Mouse (Mus musculus) frontal cortex, postnatal 25 days (tissue): Measurements from ENCODE around the gene Lingo4.

Experiments used
- DNase-seq, 2 experiments: peaks; one replicate each; pipeline ENCODE4 v3.0.0; 2022; ENCODE audit warnings: low spot score in 2 of 2

Lingo4 gene

DNA sequence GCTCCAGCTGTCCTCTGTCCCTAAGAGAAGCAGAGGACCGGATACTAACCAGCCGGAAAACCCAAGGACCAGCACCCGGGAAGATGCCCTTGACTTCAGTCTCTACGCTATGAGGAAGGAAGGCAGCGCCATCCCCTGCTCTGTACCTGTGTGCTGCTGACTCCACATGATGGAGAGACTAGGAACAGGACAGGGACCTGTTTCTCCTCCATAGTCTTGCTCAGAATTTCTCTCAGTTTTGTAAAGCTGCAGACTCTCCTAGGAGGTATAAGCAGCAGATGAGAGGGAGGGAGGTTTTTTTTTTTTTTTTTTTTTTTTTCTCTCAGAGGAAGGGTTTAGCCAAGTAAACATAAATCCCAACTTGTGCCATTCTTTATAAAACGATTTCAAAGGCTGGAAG, at the start of gene Lingo4:
Gene Lingo4, plus strand, starts transcription at position 301 of the 400 bp plus-strand sequence.
- DNase-seq = no peak

DNA sequence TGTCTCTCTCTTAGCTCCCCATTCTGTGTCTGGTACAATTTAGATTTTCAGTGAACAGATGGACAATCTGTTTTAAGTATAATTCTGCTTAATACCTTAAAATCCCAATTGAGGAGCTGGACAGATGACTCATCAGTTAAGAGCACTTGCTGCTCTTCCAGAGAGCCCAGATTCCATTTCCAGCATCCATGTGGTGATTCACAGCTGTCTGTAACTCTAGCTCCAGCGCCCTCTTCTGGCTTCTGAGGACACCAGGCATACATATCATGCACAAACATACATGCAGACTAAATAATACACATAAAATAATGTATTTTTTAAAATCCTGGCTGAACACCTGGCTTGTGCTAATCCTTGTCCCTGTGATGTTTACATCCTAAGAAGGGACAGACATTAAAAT, 37.5 kb upstream of the Lingo4 start:
- peak in 1 of 2 experiments; percentile 20 for DNase-seq

DNA sequence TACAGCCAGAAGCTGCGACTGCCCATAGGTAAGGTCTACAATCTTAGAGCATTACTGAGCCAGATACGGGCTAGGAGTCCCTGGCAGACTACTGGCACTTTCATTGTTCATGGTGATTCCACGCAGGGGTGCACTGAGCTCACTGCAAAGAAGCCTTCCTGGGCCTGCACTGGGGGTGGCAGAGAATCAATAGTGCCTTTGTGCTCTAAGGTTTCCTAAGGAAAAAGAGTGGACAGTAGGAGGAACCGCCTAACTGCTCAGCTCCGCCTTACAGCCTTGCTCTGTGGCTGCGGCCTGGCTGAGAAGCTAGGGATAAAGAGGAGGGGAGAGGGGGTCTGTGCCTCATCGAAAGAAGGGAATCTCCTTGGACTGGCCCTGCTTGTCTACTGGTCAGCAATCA, 36.2 kb upstream of the Lingo4 start, which contains the start of gene C2cd4d:
Gene C2cd4d, plus strand, starts transcription at position 301 of the 400 bp plus-strand sequence.
- DNase-seq = no peak

DNA sequence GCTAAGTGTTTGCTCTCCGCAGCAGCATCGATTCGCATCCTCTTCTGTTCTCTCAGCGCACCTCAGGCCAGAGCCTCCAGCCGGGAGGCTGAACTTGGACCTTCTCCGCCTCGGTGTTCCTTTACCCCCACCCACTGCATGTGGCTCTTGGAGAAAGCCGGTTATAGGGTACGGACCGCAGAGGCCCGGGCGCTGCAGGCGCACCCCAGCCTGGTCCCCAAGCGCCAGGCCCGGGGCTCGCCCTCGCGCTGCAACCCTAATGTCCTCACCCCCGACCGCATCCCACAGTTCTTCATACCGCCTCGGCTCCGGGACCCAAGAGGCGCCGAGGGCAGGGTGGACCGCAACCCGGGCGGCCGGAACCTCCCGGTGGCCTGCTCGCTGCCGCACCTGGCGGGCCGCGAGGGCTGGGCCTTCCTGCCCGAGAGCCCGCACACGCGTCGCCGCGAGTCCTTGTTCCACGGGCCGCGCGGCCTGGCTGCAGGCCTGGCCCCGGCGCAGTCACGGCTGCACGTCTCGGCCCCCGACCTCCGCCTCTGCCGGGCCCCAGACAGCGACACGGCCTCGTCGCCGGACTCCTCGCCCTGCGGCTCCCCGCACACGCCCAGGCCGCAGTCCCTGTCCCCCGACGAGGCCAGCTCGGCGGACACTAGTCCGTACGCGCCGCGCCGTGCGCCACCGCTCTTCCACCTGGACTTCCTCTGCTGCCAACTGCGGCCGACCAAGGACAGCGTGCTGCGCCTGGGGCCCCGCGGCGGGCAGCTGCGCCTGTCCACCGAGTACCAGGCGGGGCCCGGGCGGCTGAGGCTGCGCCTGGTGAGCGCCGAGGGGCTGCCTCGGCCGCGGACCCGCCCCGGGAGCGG, 34.8 kb upstream of the Lingo4 start:
- DNase-seq = peak in 1 of 2 experiments; percentile 13

DNA sequence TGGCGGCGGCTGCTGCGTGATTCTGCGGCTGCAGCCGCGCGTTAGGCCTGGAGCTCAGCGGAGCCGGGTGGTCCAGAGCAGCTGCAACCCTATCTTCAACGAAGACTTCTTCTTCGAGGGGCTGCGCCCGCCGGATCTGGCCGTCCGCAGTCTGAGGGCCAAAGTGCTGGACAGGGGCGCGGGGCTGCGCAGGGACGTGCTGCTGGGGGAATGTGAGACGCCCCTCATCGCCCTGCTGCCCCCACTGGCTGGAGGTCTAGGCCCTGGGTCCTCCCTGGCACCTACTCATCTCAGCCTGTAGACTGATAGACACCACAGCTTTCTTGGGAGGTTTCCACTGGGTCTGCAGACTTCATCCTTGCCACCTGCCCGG, 34.2 kb upstream of the Lingo4 start:
- DNase-seq = no peak

DNA sequence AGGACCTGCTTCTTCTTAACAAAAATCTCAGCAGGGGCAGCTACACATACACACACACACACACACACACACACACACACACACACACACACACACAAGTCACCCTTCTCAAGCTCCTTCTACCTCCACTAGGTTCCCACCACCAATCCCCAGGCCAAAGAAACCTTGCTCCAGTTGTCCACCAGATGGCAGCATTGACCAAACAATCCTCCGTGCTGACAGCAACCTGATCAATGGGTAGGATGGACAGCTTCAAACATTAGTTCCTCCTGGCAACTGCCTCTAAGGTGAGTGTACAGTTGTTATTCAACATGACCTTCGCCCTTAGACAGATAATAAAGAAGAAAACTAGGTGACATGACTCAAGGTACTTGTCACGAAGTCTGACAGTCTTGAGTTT, 31.6 kb upstream of the Lingo4 start:
- DNase-seq = peak; percentile 62 to 82

DNA sequence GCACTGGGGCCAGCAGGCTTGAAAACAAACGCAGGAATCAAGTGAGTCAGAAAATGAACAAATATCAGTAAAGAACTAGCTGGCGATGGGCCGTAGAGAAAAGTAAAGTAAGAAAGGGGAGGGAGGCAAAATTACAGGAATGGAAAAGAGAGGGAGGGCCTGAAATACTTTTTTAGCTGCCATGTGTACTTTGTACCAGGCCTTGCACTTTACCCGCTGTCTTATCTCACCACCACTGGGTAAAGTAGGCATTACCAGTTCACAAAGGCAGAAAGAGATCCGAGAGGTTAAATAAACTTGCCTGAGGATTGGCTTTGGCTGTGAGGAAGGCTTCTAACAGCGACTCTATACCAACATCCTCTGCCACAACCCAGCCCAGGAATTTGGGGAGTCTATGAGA, 30.8 kb upstream of the Lingo4 start:
- no peak for DNase-seq

DNA sequence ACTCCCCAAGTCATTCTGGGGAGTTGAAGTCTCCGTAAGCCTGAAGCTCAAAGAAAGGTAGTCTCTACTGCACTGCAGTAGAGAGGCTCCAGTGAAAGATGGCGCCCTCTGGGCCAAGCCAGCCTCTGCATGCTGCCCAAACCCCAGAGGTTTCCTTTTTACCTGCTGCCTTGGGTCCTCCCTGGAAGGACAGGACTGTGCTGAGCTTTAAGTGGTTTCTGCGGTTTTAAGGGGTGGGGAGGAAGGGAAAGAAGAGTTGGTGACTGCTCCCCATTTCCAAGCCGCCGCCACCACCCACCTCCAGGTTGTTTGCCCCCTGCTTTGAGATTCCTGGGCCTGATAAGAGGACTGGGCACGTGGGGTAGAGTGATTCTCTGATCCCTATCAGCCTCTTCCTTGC, 29.7 kb upstream of the Lingo4 start:
- no peak for DNase-seq

DNA sequence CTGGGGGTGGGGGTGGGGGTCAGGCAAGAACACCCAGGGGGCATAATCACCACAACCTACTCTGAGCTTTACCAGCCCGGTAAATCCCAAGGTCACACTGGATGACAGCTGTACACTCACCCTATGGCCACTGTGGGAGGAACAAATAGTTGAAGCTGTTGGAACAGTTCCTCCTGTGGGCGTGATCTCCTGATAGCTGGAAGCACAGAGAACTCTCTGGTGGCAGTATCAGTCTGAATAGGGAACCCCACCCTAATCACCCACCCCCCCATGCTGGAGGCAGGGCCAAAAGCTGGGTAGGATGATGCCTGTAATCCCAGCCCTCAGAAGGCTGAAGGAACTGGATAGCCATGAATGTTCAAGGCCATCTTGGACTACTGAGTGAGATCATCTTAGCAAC, 28.6 kb upstream of the Lingo4 start:
- no peak for DNase-seq

DNA sequence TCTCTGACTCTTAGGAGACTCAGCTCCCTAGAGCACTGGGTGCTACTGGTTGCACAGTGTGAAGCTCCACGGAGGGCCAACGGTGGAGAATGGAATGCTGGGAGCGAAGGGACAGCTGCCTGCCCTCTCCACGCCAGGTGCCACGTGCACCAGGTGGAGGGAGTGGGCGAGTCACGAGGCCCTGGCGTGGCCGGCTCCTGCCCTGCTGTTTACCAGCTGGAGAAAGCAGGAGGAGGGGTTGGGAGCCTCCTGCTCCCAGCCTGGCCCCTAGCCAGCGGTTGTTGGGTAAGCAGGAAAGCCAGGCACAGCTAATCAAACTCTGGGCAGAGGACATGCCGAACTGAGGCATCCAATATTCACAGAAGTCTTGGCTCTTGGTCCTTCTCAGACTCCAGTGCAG, 26.7 kb upstream of the Lingo4 start:
- DNase-seq = no peak

DNA sequence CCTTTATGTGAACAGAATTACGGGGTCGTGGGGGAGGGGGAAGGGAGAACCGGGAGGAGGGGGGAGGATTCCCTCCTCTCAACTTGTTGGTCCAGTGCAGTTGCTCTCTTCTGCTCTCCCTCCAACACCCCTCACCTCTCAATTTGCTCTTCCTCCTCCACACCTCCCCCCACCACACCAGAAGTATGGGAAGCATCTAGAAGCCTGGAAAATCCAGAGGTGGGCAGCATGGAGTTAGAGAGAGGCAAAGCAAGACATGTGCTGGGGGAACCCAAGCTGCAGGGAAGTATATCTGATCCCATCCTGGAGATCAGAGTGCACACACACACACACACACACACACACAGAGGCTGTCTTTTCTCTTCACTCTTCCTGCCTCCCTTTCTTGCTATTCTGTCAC, 26.3 kb upstream of the Lingo4 start:
- no peak for DNase-seq

DNA sequence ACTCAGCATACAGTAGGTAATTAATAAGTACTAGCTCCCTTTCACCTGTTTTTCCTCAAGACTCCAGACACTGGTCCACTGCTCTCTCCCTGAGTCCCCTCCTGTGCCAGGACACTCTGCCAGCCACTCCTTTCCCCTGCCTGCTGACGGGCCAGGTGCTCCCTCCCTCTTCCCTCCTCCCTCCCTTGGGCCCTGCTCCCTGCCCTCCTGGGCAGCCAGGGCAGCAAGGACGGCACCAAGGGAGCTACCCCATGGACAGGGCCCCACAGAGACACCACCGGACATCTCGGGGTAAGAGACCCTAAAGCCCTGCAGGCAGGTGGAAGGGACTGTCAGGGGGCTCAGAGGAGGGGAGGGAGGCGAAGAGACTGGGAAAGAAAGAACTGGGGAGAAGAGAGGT, 25.7 kb upstream of the Lingo4 start, which contains the start of gene Rorc:
Gene Rorc, plus strand, starts transcription at position 154 of the 400 bp plus-strand sequence.
- DNase-seq = no peak

DNA sequence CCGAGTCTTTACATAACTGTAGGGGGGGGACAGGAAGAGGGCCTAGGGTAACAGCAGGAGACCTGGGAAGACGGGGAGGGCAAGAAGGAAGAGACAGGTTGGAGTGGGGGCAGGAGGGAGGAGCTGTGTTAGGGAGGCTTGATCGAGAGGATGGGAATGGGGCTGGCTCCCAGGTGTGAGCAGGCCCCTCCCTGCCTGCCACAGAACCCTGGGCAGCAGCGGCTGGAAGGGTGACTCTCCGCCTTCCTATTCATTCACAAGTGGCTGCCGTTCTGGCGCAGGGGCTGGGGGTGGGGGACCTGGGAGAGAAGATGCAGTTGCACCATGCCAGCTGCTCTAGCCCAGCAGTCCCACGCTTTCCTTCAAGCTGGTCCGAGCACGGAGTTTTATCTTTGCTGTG, 25.2 kb upstream of the Lingo4 start:
- DNase-seq = no peak

DNA sequence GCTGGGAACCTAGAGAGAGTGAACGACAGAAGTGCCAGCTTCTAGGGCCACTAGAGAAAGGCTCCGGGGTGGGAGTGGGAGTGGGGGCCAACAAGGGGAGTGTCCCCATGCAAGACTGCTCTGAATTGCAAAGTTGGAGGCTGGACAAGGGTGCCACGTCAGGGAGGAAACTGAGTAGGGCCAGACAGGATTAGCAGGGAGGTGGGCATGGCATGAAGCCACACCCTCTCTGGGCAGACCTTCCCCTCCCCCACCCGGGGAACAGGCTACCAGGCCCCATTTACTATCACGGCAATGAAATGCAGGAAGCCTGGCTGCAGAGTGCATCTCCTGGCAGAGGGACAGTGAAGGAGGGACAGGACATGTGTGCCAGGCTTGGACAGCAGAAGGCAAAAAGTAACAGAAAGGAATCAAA, 24.7 kb upstream of the Lingo4 start:
- no peak for DNase-seq

DNA sequence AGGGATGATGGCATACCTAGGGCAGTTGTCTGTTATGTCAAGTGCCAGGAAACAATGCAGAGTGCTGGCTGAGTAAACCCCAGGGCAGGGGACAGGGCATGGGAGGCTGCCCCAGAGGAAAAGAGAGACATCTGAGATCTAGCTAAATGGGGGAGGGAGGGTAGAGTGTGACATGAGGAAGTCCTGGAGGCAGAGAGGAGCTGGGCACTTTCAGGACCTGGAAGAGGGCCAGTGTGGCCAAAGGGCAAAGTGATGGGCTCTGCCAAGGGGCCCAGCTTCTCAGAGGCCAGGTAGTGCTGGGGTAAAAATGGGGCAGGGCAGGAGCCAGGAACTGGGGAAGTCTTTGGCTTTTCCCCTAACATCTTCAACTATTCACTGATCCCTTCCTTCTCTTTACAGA, 23.7 kb upstream of the Lingo4 start:
- no peak for DNase-seq

DNA sequence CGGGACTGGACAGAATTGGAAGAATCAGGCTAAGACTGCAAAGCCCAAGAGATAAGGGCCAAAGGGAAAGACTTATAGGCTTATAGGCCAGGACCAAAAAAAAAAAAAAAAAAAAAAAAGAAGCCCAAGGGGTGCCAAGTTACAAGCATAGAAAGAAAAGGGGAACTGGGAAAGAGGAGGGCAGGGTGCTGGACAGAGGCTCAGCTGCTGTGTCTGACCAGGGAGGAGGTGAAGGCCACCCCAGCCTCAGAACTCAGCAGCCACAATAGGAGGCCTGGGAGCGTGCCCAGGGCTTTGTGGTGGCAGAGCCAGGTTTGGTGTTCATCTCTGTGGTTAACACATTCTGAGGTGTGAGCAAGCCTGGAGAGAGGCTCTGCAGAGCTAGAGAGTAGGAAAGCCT, 23.2 kb upstream of the Lingo4 start:
- no peak for DNase-seq

DNA sequence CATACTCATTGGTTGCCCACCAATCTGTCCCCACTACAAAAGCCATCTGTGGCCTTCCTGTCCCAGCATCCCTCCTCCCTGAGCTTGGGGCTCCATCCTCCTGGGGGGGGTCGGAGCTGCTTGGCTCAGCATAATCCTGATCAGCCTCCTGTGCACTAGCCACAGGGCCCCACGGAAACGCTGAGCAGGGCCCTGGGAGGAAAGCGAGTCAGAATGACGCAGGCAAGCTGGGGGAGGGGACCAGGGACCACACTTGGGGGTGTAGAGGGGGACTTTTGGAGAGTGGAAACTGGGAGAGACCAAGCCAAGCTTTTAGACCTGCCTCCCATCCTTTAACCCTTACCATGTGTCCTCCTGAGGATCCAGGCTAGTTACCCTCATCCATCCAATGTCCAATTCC, 22.5 kb upstream of the Lingo4 start:
- no peak for DNase-seq

DNA sequence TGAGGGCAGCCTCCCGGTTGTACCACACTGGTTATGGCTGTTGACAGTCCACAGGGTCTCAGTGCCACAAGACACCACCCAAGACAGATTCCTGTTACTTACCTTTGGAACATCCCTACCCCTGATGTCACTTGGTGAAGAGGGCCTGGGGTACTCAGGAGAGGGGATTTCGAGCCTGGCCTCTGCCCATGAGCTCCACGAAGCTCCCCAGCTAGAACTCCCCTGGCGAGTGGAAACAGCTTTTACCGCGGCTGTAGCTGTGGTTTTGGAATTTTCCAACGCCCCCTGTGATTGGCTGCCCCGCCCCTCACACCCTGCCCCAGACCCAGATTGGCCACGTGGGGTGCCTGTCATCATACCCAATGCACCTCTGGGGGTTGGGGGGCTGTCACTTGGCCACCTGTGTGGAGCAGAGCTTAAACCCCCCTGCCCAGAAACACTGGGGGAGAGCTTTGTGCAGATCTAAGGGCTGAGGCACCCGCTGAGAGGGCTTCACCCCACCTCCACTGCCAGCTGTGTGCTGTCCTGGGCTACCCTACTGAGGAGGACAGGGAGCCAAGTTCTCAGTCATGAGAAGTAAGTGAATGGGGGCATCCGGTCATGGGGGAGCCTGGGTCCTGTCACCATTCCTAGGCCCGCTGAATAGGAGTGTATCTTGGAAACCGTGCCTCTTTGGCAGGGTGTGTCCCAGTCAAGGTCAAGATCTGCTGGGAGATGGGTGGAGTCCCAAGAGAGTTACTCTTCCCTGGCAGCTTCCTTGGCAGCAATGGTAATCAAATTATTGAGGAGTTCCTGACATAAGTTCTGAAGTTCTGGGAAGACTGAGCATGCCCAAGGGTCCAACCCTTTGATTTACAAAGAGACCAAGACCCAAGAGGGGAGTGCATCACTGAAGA, 21.0 kb upstream of the Lingo4 start:
- no peak for DNase-seq

DNA sequence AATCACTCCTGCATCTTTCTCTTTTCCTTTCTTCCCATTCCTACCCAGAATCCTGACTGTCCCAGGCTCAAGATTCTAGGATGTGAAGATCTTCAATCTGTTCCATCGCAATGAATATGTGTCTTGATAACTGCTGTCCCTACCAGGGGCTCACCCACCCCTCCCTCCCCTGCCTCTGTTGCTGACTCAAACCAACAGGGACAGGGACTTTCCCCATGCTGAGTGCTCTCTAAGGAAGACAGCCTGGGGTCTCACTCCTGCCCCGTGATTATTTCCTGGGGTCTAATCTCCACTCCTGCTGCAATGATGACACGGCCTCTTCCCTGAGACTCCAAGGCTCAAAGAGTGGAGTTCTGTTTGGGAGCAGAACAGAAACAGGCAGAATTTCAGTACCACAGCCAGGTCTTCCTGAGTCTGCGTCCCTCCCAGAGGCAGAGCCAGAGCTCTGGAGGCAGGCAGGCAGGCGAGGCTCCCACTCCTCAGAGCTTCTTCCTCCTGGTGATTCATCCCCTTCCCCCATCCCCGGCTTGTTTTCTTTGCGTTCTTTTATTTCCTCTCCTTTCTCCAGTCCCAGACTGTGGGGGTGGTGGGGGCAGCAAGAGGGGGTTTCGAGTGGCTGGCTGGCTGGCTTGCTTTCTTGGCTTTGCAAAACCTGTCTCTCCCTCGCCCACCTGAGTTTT, 18.3 kb upstream of the Lingo4 start:
- no peak for DNase-seq

DNA sequence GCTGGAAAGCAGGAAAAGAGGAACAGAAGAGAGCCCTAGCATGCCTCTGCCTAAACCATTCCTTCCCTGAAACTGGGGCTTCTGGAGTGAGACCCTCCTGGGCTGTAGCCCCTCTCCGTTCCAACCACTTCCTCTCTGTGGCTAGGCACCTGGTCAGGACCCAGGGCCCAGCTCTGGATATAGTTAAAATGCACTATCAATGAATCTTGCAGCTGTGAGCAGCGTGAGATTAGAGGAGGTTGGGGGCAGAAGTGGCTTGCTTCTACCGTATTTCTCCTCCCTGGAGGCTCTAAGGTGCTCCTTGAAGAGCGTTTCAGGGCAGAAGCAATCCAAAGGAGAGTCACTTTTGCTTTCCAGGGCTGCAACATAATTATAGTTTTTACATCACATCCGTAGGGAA, 16.0 kb upstream of the Lingo4 start:
- DNase-seq = no peak

DNA sequence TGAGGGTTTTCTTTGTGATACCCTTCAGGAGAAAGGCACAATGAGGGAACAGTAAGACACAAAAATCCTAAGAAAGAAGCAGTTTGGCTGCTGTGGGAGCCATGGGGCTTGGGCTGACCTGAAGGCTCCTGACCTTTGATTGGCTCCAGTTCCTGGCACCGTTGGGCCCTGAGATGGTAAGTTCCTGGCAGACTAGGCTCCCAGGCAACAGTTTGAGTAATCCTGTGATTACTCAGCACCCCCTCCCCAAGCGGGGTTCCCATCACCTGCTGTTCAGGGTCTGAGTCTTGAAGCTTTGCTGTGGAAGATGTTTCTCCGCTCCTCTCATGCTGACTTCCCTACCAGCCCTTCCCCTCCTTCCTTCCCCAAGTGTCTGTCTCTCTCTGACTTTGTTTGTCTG, 14.8 kb upstream of the Lingo4 start:
- no peak for DNase-seq

DNA sequence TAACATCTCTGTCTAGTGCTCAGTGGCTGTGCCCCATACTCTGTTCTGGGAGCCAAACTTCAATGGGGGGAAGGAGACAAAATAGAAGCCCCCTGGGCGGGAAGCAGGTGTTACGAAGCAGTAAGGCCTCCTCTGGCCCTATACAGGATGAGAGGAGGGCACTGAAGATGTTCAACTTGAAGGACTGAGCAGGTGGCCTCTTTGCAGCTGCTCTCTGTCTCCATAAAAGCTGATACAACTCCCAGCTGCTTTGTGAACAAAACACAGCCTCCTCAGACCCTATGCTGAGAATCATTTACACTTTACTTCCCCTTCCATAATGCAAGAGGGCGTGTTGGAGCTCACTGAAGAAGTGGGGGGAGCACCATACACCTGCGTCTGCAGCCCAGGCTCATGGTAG, 11.6 kb upstream of the Lingo4 start:
- no peak for DNase-seq
